Mouse (Mus musculus) heart, adult 2 months (tissue): Measurements from ENCODE around the gene Ssh3.

ENCODE experiments used
- CTCF ChIP-seq: fragments of 200-600 bp; IDR thresholded peaks from 2 replicates; pipeline ENCODE4 v1.8.1; 2022; ENCODE audit warnings: antibody characterized with exemption, mild to moderate bottlenecking, moderate library complexity
- EP300 ChIP-seq: fragments of 200-500 bp; IDR thresholded peaks from 2 replicates; pipeline ENCODE4 v1.6.1; 2011; ENCODE audit warnings: low read depth, low read length, control low read depth; ENCODE audit not compliant: insufficient read depth

DNA sequence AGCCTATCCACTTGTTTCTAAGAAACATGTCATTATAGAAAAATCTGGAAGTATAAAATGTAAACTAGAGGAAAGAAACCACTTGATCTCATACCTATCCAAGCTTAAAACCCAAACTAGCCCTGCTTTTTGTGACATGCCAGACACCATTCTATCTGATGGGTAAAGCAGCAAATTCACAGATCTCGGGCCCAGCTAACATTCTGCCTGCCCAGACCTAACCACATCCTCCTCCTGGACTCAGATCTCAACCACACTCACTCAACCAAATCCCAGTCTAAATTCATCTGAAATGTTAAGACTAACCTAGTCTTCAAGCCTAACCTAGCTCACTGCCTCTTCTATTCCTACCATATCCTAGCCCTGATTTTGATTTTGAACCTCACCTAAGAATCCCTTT is 50.2 kb downstream of the Ssh3 start:
- TF ChIP-seq CTCF (no peak), EP300 (no peak)
